Mouse (Mus musculus): ENCODE measurements around the gene Opcml.

- no peak for TF ChIP-seq POLR2A (IDR thresholded peaks at IDR 0.05; ENCODE audit: low read depth, low read length)
- TF ChIP-seq CTCF (IDR thresholded peaks at IDR 0.05; ENCODE audit: borderline replicate concordance, insufficient read depth, low read length), result no peak
These were observed 23.2 kb upstream of the Opcml start for GRCm38 (mm10) chr9:27767196-27767900.

Data from embryonic fibroblast, embryonic 13.5 days (primary cell).